Mouse (Mus musculus): ENCODE measurements around the gene Mrps12.
"Not testable (repeated sequence)": the region's sequence is repeated elsewhere in the genome, so short reads cannot be mapped to it uniquely, and the experiment has no call there.

Gene Mrps12

DNA sequence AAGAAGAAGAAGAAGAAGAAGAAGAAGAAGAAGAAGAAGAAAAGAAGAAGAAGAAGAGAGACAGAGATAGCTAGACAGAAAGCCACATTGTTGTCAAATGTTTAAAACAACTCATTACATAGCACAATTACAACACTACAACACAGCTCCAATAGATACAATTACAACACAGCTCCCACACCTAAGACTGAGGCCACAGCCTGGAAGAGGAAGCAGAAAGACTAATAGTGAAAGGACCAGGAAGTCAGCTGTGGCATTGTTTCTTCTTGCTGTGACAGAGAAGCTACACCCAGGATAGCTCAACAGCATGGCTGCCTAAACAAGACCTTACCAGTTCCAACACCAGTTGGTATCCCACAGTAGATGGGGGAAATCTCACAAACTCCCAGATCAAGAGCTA, 32.2 kb downstream of the Mrps12 start:
- in situ Hi-C loops (cut with MseI, MboI) = no loop called here

DNA sequence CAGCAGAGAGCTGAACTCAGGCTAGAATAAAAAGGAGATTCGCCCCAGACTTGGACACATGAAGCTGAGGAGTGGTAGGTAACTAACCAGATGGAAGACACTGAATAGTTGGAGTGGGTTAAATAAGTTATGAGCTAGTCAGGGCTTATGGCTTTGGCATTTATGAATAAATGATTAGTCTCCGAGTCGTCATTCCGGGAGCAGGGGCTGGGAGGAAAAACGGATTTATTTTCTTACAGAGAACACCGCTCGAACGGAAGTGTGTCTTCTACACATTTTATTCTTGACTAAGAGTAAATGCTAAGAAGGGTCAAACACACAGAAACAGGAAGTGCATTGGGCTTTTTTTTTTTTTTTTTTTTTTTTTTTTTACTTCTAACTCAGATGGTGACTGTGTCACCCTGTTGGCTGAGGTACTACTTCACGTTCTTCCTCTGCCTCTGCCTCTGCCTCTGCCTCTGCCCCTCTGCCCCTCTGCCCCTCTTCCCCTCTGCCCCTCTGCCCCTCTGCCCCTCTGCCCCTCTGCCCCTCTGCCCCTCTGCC, 38.9 kb downstream of the Mrps12 start:
- in situ Hi-C loops (cut with MseI, MboI) = no loop called here

DNA sequence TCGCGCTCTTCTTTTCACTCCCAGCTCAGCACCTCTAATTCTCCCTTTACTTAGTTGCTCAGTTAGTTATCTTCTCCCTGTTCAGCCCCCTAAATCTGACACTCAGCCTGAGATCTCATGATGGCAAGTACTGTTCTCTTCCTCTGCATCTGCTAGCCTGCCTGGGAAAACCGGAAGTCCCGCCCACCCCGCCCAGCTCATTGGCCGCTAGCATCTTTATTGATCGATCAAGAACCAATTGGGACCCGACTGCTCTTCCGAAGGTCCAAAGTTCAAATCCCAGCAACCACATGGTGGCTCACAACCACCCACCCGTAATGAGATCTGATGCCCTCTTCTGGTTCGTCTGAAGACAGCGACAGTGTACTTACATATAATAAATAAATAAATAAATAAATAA, 40.3 kb downstream of the Mrps12 start:
- in situ Hi-C loops (cut with MseI, MboI) = not testable (repeated sequence)

DNA sequence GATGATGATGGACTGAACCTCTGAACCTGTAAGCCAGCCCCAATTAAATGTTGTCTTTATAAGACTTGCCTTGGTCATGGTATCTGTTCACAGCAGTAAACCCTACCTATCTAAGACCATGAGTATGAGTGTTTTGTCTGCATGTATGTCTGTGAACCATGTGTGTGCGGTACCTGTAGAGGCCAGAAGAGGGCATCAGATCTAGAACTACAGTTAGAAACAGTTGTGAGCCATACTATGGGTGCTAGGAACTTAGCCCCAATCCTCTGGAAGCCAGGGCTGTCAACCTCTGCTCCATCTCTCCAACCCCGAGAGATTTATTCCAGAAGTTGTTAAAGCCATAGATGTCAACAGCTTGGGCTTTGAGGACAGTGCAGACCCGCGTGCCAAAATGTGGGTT, 41.4 kb downstream of the Mrps12 start:
- in situ Hi-C loops (cut with MseI, MboI) = no loop called here

DNA sequence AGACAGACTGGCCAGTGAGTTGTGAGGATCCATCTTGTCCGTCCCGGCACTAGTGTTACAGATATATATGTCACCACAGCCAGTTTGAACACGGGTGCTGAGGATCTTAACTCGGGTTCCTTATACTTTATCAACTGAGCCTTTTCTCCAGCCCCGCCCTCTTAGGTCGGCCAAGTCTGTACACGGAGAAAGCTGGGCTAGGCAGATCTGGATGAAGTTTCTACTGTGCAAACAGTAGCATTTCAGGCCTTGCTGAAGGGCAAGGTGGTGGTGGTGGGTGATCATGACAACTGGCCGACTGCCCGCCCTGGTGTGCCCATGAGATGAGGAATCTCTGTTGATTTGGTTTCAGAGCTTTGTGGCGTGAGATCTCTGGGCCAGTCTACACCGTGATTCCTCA, 44.3 kb downstream of the Mrps12 start:
- in situ Hi-C loops (cut with MseI, MboI) = no loop called here

DNA sequence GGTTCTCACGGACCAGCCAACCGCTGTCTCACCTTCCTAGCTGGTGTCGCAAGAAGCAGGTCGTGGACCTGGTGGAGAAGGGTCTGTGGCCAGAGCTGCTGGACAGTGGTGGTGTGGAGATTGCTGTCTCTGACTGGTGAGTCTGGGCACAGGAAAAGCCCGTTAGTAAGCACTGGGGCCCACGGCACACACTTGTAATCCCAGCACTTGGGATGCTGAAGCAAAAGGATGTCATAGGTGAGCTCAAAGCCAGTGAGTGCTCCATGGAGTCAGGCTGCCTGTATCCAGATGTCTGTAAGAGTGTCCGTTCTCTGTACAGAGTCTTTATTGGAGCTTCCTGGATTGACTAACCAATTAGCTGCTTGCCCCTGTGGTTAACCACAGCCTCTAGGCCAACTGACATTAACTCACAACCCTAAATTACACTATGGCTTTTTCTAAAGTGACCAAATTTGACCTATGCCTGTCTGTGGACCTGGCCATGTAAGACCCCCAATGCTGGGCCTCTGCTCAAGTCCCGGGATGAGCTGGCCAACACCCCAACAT, 46.6 kb downstream of the Mrps12 start:
- in situ Hi-C loops (cut with MseI, MboI) = no loop called here

DNA sequence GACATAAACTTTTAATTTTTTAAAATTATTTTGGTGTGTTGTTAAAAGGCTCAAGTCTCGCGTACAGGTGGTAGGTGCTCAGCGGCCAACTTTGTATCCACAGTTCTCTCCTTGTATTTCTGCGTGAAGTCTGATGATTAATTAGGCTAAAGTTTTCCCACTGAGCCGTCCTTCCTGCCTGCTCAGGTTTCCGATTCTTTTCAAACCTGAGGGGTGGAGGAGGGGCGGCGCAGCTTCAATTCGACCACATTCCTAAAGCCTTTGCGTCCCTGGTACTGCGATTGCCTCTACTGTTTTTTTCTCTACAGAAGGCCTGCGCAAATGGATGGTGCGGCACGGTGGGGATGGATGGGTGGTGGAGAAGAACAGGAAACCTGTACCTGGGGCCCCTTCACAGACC, 47.2 kb downstream of the Mrps12 start:
- in situ Hi-C loops (cut with MseI, MboI) = no loop called here

DNA sequence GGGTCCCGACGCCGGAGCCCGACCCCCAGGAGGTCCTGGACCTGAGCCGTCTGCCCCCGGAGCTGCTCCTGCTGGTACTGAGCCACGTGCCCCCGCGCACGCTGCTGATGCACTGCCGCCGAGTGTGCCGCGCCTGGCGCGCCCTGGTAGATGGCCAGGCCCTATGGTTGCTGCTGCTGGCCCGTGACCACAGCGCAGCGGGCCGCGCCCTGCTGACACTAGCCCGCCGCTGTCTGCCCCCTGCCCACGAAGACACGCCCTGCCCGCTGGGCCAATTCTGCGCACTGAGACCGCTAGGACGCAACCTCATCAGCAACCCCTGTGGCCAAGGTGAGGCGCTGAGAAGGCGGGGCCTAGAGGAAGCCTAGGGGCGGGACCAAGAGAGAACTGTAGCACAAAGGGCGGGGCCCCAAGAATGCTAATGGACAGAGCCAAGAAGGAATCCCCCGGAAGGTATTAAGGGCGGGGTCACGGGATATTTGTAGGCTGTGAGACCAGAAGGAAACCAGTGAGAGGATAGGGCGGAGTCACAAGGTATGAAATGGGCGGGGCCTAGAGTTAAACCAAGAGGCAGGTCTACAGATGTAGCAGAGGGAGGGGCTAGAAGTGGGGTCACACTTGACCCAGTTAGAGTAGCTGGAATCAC, 48.2 kb downstream of the Mrps12 start:
- in situ Hi-C loops (cut with MseI, MboI) = no loop called here

DNA sequence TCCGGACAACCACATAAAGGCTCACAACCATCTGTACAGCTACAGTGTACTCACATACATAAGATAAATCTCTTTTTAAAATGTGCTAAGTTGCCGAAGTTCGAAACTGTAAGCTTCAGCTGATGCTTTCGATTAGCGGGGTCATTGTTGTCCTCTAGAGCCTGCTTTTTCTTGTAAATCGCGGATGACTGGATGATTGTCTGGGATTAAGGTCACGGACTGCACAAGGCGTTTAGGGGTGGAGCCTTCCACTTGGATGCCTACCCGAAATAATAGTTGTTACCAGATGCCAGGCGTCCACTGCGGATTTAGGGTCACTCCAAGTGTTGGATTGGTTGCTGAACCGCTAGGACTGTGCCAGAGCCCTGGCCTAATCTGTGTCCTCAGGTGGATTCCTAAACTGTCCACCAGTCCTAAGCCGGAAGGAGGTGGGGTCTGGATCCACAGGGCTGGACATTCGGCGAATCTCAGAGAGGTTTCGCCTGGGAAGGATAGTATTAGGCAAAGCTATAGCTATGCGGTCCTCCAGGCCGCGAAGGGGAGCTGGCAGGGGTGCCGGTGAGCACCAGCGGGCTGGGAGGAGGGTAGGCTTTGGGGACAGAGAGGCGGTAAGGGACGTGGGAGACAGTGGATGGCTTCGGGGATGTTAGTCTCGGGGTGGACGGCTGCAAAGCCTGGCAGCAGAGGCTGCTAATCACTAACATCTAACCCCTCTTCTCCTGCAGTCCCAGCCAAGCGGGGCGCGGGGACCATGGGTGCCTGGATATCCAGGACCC, 48.9 kb downstream of the Mrps12 start, which contains the start of gene Fbxo27:
Gene Fbxo27 (plus strand): TSS at position 305 of the 776 bp plus-strand sequence.
- in situ Hi-C loops (cut with MseI, MboI) = no loop called here

DNA sequence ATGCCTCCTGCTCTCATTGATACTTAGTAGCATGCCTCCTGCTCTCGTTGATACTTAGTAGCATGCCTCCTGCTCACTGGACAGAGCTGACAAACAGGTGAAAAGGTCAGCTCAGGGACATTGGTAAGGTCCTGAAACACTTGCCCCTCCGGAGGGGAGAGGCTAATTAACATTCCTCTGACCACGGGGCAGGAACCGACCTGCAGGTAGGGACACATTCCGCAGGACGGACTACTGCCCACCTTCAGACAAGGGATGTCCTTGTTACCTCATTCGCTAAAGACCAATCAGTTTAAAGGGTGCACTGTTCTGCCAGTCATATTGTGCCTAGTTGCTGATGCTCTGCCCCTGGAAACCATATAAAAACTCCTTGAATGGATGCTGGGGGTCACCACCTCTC, 50.5 kb downstream of the Mrps12 start:
- in situ Hi-C loops (cut with MseI, MboI) = no loop called here
